Mouse (Mus musculus): ENCODE measurements around the gene Mef2d. TPM values are rescaled to one million over a fixed set of nuclear protein-coding genes. Genes with fewer than 3 reads are reported as not detected.

Gene Mef2d
- total RNA-seq, 2 experiments from 2014 or later = 115 to 120 TPM

DNA sequence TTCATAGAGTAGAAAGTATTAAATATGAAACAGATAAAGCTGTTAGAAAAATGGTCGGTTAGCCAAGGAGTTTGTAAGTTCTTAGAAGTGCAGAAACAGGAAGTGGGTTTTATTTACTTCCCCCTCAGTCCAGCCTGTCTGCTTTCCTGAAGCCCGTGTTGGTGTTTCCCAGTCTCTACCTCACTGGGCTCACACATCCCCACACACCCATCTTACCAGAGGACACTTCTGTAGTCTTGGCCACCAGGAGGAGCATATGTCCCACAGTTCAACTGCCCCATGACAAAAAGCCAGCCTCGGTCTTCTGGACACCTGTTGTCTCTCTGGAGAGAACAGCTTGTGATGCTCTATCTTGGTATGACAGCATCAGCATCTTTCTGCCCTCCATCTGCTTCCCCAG, 49.0 kb downstream of the Mef2d start:
- DNase-seq = no peak

DNA sequence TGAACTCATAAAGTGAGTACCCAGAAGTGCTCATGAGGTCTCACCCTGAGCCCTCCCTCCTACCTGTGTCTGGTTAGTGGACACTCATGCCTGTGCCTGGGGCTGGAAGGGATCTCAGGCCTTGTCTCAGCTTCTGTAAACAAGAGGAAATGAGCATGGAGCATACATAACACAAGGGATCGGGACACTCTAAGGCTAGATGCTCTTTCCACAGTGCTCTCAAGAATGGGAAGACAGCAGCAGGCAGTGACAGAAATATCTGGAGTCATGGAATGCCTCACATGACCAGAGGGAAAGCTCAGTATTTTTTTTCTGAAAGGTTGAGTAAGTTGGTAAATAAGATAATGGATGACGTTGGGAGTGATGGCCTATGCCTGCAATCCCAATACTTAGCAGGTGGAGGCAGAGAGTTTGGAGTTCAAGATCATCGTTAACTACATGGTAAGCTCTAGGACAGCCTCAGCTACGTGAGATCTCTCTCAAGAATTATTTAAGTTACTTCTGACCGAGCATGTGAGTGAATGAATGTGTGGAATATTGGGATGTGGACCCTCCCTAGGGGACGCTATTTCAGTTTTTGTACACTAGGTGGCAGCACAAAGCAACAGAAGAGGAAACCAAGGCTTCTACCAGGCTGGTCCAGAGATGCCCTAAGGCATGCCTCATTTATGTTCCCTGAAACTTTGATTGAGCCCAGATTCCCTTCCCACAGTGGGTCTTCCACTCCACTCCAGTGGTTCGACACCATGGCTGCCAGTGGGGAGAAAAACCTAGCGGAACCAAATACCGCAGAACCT, 49.8 kb downstream of the Mef2d start:
- DNase-seq = peak; percentile 56

DNA sequence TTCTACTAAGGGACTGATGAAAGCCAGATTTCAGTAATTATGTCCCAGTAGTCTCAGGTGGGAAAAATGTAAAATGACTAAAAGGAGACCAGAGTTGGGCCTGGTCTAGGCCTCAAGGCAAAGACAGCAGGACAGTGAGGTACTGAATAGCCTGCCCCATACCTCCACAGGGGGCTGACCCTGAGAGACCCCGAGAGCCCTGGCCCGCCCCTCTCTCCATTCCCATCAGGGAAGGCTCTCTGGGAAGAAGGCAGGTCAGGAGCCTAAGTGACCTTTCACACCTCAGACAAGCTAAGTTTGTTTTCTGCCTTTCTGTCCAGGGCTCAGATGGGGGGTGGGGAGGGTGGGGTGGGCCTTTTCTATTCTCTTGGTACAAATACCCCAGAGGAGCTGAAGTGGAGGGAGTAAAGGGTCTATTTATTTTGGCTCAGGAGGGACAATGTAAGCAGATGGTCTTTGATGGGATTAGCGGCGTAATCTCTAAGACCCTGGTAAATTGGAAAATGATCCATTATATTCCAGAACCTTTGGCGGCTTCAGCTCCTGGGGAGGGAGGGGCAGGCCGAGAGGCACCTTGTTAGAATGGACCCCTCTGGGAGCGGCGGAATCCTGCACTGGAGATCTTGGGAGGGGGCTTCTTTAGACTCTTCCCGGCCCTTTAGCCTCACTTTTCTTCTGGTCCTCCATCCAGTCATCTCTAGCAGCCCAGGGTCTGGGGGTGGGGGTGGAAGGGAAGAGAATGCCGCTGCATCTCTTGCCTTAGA, 55.8 kb downstream of the Mef2d start:
- no peak for DNase-seq

DNA sequence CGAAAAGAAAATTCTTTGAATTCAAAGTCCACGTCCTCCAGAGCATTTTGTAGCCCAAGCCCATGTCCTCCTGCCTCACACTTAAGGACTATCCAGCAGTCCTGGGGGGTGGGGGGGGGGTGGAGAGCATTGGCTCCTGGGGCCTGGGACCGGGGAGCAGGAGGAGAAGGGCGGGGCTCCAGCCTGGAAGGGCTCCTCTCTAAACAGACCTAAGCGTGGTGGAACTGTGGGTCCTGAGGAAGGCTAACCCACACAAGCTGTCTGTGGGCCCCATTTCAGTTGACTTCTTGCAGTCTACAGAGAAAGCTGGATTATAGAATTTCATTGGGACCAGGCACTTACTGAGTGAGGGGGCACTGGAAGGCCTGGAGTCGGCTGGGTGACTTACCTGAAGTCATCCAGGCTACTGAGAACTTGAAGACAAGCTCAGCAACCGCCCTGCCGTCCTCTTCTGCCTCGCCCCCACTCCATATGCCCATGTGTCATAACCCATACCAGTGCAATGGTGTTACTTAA, 56.4 kb downstream of the Mef2d start:
- DNase-seq = no peak

DNA sequence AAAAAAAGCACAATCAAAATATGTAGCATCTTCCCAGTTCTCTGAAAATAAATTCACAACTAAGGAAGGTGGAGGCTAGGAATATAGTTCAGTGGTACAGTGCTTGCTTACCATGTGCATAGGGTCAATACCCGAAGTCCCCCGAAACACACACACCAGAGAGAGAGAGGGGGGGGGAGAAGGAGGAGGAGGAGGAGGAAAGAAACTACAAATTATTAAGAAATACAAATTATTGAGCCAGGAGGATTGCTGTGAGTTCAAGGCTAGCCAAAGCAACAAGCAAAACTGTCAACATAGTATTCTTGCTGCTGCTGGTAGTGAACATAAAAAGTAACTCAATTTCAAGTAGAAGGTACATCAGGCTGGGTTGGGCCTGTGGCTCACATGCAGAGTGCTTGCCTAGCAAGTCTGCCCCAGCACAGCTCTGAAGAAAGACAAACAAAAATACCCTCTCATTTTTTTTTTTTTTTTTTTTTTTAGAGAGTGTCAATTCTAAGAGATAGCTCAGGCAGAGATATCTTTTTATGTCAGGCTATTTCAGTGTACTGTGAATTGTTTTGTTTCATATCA, 57.5 kb downstream of the Mef2d start:
- DNase-seq = no peak

DNA sequence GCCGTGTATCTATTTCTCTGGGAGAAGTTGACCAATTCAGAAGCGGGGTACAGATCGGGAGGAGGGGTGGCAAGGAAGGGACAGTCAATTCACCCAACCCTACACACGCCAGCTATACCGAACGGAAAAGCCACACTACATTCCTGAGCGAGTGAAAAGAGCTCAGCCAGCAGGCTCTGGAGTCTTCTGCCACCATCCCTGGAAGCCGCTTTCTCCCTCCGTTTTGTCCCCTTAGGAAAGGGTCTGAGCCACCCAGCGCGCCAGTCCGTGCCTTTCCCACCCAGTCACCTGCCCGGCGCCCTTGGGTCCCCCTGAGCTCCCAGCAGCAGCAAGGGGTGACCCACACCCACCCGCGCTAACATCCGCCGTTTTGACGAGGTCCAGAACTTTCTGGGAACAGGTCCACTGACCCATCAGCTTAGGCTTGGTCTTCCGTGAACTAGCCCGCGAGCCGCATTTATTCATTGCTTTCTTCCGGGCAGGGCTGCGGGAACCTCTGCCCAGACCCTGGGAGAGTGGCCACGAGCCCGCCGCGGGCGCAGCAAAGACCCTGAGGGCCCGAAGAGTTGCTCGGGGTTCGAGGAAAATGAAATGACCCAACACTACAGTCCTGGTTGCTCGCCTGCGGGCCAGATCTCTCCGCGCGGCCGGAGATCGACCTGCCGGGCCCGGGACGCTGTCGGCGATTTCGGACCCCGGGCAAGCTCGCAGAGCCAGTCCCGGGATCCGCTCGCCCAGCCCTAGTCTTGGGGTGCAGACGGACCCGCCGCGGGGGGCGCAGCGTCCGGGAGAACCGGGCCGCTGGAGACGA, 58.2 kb downstream of the Mef2d start:
- DNase-seq = no peak

DNA sequence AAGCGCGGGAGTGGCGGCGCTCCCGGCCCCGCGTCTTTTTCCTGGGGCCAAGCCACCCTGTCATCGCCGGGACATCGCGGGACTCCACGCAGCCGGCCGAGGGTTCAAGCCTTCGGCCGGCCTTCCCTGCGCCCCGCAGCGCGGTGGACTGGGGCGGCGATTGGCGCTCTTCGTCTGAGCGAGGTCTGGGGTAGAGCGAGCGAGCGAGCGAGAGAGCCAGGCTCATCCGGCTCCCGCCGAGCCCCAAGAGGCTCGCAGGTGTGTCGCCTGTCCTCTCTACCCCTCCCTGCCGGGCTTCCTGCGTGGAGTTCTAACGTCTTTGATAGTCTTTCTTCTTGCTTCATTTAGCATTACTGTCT, 58.8 kb downstream of the Mef2d start:
- DNase-seq = no peak

DNA sequence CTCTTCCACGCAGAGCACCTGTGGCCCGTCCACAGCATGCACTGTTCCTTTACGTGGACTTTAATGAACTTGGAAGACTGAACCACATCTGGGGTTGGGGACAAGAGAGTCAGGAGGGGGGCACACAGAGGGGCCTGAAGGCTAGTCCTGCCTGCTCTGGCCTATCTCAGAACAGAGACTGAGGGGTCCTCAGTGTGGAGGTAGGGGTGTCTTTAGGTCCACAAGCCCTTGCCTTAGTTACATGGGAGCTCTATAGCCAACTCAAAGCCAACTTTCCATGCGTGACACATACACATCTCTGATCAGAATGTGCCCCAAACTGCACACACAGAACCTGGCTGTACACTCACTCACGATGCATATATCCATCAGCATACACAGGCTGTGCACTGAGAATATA, 59.5 kb downstream of the Mef2d start:
- no peak for DNase-seq

DNA sequence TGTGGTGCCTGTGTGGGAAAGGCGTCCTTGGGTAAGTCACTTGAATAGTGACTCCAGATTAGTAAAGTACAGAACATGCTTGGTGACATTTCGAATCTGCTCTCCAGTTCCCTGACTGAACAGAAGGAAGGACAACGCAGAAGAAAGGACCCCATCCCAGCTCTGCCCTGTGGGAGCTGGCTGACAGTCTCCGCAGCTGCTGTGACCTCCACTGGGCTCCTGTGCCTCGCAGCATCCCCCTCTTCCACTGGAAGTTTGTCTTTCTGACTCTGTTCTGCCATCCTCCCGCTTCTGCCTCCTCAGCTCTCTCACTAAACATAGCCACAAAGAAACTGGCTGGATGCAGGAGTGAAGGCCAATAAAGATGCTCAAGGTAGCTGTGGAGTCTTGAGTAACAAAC, 60.8 kb downstream of the Mef2d start:
- DNase-seq = no peak

DNA sequence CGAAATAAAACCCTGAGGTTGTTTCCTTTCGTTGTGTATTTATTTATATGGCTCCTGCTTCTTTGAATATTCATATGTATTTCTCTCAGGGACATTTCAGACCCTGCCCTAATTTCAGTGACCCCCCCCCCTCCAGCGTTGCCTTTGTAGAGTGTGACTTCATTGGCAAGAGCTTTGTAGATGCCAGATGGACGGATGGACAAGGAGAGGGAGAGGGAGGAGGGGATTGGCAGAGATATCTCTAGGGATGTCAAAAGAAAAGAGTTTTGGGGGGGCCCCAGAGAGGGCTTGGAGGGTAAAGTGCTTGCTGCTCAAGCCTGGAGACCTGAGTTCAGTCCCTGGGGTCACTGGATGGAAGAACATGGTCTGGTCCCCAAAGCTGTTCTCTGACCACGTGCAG, 61.3 kb downstream of the Mef2d start:
- no peak for DNase-seq

DNA sequence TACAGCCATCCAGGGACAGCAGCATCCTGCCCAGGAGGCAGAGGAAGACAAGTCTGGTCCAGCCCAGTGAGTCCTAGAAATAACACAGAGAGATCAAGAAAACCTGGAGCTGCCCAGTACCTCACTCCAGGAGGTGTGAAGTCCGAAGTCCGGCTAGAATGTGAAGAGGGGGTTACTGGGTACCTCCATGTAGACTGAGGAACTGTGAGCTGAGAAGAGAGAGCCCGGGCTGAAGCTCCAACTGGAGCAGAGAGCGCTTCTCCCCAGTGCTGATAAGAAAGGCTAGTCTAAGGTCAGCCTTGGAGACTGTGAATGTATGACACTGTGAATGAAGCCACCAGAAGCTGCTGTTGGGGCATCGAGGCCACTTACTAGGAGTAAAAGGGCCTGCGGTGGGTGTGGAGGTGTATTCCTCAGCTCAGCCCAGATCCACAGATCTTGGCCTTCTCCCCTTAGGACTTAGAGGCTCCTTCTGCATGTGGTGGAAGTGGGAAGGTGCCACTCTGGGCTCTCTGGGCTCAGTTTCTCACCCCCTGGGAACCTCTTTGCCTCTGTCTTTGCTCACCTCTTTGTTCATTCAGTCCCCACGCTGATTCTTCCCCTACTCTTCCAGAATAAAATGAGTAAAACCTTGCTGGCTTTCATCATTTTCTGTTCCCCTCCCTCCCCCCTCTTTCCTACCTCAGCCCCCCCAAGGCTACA, 62.0 kb downstream of the Mef2d start:
- no peak for DNase-seq

DNA sequence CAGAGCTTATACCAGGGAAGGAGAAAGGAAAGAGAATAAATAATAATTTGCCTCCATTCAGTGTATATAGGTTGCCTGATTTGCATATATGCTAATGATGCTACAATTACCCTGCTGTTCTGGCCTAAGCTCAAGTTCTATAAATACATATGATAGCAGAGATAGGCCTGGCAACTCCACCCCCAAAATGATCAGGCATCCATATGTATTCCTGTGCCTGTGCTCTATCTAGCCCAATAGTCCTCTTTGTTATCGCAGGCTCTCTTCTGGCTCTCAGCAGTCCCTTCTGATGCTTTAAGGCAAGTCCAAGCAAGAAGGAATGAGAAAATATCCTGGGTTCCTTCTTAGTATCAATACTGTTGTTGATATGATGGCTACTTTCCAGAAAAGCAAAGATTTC, 62.6 kb downstream of the Mef2d start:
- DNase-seq = no peak

DNA sequence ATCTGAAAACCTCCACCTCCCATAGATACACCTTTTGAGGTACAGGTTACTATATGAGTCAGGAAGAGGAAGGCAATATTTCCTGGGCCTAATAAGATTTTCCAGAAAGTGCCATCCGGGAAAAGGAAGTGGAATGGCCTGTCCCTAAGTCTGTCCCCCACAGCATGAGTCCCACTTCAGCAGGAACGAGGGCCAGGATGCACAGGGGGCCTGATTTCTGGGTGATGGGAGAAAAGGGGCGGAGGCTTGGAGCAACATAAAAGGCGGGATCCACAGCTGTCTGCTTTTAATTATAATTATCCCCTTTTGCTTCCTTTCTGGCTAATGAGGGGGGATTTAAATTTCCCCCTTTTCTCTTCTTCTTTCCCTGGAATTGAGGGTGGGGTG, 63.0 kb downstream of the Mef2d start:
- DNase-seq = no peak

DNA sequence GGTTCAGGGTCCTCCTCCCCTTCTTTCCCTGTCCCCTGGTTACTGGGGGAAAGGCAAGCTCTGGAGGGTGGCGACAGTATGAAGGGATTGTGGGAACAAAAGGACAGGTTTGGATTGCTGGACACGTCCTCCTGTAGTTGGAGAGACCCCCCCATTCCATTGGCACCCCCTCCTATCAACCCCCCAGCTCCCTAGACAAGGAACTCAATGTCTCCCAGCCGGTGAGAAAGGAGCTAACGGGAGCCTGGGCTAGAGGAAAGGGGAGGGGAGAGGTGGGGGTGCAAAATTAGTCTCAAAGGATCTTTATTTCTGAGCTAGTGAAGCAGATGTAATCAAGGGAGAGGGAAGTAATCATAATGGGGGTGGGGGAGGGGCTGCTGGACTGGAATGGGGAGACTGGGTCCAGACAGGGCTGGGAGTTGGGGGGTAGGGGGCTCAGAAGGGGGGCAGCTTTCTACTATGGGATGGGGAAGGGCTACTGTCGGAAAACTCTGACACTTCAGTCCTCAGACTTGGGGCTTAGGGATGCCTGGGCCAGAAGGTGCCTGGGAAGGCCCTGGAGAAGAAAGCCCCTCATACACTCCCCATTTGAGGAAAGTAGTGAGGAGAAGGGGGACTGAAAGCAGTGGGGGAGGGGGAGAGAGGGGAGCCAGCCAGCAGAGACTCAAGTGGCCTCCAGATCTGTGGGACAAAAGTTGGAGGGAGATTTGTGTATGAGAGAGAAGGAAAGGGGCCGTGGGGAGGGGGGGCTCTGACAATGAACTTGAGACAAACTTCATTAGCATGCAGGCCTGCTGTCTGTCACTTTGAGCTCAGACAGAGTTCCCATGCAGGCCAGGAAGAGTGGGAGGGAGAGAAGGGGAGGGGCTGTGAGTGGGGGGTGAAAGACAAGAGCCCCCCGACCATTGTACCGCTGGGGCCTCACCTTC, 63.7 kb downstream of the Mef2d start:
- no peak for DNase-seq

DNA sequence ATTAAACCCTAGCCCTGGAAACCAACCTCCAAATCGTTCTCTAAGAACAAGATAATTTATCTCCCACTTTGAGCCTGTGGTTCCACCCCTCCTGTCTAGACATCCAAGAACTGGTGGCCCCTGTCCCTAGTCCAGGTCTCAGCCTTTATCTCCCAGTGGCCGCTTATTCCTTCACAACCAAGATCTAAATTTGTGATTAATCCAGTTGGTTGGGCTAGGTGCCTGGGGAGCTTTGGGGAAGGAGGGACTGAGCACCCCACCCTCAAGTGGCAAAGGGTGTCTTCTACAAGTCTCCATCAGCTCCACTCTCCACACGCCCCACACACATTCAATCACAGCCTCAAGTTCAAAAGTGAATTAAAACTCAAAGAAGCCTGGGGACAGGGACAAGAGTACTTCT, 64.3 kb downstream of the Mef2d start:
- no peak for DNase-seq

DNA sequence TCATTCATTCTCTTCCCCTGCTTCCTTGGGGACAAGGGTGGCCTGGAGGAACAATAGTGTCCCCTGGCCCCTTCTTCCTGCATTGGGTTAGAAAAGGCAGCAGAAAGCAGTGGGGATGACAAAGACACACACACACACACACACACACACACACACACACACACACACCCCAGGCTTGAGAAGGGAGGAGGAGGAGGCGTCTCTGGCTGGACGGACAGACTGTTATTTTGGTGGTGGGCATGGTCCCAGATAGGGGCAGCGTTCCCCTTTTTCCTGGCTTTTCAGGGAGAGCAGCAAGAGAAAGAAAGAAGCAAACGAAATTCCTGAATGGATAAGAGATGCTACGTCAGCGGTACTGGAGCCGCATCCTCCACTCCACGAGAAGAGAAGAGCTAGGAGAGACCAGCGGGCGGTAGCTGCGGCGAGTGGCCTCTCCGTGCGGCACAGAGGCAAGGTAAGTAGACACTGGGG, 64.8 kb downstream of the Mef2d start:
- no peak for DNase-seq

DNA sequence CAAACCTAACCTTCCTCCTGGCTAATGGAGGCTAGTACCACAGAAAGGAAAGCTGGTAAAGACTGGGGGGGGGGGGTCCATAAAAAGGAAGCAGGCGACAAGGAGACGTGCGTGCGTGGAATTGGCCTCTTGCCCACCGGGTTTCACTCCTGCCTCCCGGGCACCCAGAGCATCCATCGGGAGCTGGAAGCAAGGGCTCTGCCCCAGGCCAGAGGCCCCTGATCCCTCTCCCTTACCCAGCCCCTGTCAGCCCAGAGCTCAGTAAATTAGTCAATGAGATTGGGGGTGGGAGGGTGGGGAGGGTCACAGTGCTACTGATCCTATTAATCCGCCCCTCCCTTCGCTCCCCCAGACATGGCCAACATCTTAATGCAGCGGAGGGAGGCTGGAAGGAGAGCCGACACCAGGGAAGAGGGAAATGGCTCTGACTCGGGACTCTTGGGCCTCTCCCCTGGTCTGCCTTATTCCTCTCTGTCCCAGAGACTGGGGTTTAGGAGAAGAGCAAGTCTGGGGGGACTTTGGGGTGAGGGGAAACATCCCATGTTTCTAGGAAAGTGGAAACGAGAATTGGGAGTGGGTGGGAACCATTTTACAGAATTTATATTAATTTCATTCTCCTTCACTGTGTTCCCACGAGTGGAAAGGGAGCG, 65.4 kb downstream of the Mef2d start:
- DNase-seq = no peak

DNA sequence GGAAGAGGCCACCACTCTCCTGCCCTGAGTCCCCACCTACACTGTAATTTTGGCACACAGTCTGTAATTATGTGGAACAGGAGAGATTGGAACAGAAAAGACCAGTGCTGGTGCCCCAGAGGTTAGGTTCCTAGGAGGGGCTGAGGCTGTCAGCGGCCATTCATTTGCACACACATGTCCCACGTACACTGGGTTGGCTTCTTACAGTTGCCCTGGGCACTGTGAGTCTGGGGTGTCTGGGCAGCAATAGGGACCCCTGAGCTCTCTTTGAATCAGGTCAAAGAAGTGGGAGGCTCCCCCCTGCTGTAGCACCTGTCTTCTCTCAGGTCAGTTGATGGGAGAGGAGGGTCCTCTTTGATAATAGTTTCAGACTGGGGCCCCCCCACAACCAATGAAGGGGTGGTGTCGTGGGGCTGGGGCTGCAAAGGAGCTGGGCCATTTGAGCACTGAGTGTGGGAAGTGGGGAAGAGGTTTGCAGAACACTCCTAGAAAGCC, 66.1 kb downstream of the Mef2d start:
- DNase-seq = no peak

DNA sequence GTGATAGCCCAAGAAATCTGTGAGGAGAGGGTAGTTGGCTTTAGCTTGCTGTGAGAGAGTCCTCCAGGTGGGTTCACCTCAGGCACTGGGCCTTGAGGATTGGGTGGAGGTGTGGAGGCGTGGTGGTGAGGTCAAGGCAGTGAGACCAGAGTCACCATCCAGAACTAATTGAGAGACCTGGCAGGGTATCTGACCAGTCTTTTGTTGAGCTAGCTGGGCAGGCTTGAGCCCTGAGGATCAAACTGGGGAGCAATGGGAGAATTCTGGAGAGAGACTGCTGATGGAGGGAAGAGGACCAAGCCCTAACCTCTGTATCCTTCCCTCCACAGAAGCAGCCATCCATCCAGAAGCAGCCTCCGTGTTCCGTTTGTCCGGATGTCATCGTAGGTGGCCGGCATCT, 67.1 kb downstream of the Mef2d start:
- no peak for DNase-seq

DNA sequence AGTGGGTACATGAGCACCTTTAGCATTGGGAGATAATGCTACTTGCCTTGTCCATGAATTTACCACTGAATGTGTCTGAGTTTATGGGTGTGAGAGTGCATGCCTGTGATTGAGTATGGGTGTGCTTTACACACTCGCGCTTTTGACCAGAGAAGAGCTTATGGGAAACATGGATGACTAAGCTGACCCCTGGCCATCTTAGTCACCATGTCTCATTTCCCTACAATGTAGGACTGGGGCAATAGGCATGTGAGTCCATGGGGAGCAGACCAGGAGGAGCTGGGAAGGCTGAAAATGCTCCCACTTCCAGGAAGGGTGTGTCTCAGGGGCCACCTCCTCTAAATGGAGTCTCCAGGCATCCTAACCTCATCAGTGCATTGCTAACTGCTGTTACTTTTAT, 67.9 kb downstream of the Mef2d start:
- DNase-seq = no peak

Data from heart, postnatal 4 days (tissue).